Mouse (Mus musculus): ENCODE results near the gene Atf6. TPM values are rescaled to one million over a fixed set of nuclear protein-coding genes. Genes with fewer than 3 reads are reported as not detected.

Atf6 gene
- total RNA-seq, 2 experiments from 2014 or later = 17.0 to 17.7 TPM

DNA sequence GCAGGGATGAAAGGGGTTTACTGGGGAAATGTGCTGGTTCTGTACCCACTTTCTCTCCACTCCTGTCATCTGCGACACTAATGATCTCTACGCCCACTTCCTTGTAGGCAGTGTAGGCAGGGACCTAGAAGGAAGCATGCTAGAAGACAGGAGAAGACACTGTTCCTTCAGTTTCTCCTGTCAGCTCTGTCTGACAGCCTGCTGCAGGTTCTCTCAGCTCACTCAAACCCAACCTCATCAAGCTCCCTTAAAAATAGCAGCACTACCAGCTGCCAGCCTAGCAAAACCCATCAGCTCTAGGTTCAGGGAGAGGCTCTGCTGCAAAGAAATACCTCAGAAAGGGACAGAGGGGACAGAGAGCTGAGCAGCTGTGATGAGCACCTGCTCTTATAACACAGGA lies 17.6 kb downstream of the Atf6 start:
- no peak for DNase-seq (ENCODE audit: low spot score)

DNA sequence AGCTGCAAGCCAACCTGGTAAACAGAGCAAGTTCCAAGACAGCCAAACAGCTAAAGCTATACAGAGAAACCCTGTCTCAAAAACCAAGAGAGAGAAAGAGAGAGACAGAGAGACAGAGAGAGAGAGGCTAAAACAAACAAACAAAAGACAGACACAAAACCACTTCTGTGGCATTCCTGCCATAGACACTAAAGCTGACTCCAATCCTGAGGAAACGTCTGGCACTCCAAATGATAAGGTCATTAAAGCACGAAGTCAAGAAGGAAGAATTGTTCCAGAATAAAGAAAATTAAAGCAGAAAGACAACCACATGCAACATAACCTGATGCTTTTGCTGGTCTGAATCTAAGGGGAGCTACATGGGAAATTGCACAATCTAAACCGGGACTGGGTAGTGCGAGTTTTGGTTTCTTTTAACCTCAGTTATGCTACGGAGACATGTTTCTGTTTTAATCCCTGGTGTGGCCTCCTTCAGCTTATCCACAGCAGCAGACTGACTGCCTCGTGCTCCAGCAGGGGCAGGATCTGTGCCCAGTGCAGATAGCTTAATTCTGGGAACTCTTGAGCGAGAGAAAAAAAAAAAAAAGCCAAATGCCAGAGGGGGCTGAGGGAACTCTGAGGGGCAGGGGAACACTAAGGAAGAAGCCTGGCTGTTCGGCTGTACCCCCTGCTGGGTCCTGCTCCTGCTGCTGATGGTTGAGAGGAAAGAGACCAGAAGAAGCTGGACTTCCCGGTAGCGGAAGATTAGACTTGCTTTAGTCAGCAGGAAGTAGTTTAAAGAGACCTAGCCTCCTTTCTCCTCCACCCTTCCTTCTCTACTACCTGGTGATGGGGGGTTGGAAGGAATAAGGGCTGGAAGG lies 21.9 kb downstream of the Atf6 start:
- no peak for DNase-seq (ENCODE audit: low spot score)

DNA sequence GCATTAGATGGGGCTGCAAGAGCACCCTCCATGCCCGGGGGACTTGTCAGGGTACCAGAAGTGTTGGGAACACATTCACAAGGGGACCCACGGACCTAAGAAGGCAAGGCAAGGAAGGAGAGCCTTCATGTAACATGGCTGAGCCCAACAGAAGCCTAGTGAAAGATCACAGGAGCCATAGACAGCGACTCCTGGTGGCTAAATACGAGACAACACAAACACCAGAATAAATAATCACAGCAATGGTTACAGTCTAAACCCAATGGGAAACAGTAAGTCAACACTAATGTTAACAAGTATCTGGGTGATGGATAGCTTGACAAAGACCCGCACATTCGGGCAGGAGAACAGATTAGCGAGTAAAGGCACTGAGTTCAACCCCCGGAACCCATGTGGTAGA lies 23.2 kb downstream of the Atf6 start:
- no peak for DNase-seq (ENCODE audit: low spot score)

DNA sequence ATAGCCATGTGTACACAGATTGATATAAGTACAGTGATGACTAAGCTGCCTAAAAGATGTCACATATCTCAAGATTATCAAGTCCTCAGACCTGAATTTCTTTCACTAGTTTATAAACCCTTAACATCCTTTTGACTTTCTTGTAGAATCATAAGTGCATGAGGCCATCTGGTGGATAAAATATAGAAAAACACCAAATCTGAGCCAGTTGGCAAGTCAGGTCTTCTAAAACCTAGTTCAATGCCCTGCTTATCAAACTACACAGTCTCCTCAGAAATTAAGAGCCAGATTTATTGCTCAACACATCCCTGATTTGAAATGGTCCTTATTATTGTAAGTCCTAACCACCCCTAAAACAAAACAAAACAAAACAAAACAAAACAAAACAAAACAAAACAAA lies 27.9 kb downstream of the Atf6 start:
- DNase-seq (ENCODE audit: low spot score) = peak; percentile 24

DNA sequence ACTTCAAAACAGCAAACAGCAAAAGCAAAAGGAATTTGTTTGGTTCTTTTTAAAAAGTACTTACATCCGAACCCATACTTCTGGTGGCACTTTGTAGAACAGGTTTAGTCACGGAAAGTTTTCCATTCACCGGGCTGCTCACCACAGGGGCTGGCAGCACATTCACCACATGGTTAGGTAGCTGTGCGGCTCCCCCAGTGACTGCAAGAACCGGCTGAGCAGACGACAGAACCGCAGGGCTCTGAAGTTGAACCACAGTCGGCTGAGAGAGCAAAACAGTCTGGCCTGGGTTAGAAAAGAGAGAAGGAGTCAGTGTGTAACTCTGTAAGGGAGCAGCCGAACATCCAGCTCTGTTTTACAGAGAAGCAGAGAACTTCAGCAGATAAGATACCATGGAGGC lies 32.8 kb downstream of the Atf6 start:
- no peak for DNase-seq (ENCODE audit: low spot score)

DNA sequence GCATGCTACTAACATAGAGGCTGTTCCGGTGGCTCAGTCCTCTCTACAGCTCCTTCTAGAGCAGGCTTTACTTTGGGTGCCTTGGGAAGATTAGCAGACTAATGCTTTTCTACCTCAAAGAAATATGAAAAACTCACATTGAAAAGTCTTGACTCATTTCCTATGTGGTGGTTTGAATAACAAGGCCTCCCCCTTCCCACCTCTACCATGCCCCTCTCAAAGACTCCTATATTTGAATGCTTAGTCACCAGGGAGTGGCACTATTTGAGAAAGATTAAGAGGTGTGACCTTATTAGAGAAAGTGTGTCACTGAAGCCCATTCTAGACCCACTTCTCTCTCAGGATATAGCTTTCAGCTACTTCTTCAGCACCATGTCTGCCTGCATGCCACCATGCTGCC lies 37.8 kb downstream of the Atf6 start:
- no peak for DNase-seq (ENCODE audit: low spot score)

DNA sequence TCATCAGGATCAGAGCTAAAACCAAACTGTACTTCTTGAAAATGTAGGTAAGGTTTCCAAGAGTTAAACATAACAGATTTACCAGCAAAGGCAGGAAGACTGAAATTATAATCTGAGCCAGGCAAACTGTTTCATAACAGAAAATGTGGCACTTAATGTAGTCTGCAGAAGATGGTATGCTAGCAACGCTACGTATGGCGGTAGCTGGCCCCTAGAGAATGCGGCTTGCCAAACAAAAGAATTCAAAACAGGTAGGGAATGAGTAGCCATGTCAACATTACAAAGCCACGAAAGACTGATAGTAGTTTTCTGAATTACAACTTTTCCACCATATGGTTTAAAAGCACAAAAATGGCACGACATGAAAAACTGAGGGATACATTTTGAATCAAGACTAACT lies 38.2 kb downstream of the Atf6 start:
- no peak for DNase-seq (ENCODE audit: low spot score)

DNA sequence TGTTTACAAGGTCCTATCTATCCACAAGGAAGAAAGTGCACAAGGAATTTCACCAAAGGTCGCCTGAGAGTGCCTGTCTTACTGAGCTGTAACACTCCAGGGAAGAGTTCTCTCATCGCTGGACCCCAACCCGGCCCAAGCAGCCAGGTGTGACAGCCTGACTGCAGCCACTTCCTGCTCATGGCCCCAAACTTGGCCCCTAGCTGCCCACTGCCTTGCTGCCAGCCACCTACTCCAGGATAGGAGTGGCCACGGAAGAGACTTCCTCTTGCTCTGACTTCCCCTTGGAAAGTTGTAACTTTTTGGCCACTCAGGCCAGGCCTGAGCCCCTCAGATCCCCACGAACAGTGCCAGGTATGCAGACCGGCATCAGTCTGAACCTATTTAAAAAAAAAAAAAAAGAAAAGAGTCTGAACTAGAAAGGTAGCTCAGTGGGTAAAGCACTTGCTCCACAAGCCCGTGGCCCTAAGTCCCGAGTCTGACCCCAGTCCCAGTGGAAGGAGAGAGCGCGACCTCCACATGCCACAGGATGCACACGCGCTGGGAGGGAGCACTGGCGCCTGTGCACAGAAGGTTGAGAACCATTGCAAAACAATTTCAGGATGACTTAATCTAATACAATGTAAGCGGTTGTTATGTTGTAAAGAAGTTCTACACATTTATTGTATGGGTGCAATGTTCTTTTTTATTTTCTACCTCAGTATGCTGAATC lies 47.3 kb downstream of the Atf6 start:
- no peak for DNase-seq (ENCODE audit: low spot score)

DNA sequence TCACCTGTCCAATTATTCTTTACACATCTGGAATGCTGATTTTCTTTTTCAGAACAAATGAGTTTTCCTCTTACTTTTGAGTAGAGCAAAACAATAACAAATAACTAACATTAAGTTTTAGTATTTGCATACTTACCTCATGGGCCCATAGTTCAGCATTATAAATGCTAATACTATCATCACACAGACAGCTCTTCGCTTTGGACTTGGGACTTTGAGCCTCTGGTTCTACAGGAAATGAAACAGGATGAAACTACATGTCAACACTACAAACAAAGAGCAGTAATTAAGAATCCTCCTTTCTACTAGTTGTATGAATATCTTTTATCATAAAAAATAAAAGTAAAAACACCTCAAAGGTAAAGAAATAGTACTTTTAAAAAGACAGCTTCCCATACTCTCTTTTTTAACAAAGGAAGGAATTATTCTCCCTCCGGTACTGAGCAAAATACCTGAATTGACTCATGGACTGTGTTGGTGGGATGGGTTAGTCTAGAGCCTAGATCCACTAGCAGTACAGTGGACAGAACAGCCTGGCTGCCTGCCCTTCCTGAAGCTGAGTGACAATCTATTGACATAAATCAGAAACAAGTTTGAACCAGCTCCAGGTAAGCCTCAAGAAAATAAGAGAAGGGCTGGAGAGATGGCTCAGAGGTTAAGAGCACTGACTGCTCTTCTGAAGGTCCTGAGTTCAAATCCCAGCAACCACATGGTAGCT lies 52.1 kb downstream of the Atf6 start:
- DNase-seq (ENCODE audit: low spot score) = no peak

DNA sequence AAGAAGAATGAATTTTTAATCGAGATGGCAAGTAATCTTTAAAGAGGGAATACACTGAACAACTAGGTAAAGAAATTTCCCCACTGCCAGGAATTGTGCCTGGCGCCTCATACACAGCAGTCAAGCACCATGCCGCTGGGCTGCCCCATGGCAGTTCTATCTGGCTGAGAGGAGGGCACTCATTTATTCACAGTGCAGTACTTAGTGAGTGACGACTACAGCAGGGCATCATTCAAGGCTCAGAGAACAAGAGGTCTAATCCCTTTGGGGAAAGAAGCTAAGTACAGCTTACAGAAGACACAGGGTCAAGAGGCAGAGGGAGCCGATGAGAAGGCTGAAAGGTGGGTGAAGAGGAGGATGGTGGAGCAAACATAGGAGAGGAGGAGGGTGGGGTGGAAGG lies 54.7 kb downstream of the Atf6 start:
- DNase-seq (ENCODE audit: low spot score) = no peak

DNA sequence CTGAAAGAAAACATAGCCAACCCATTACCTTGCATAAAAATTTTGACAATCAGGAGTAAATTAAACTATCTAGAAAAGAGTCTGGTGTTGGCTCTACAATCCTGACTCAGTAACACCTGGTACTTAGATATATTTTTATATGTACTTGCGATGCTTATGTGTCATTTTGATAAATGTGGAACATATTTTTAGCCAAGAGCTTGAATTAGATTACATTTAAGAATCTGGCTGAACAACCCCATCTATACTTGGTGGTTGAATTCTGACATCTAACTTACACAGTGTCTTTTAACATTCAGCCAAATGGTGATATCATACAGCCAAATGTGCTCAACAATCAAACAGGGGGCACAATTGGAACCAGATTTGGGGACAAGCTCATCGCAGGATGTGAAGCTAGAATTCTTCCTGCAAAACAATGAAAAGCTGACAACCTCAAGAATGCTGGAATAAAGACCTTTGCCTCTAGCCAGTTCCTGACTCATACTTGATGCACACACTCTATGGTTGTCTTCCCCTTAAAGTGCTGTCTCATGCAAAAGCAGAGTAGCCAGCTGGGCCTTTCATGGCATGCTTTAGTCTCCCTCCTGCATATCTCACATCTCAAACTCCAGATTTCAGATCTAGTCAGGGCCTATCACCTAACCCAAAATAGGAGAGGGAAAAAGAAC lies 59.8 kb downstream of the Atf6 start:
- no peak for DNase-seq (ENCODE audit: low spot score)

DNA sequence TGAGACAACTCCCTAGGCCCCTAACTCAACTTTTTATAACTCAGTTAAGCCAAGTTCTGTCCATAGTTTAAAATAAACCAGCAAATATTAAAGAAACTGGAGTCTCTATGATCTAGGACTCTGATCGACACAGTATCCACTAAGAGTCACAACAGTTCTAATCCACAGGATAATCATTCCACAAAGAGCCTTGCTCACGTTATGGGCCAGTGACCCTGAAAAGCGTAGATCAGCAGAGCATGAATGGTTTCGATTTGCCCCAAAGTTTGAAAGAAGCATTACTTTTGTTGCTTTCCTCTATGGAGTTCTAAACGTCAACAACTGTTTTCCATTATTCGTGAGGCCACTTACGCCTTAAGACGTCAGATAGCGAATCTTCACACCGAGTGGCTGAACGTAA lies 62.9 kb downstream of the Atf6 start:
- no peak for DNase-seq (ENCODE audit: low spot score)

DNA sequence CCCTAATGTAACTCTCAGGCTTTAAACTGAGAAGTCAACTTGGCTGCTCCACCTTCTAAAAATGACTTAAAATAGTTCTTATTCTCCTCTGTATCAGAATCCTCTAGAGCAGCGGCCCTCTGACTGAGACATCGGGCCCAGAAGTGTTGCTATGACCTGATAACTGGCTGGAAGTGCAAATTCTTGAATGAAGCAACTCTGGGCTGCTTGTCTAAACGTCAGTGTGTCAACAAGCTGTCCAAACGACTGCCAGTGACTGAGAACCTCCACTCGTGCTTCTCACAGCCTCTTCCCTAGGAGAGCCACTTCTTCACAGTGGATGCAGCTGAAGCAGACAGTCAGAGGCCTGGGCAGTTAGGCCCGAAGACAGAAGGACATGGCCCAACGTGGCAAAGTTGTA lies 64.9 kb downstream of the Atf6 start:
- no peak for DNase-seq (ENCODE audit: low spot score)

DNA sequence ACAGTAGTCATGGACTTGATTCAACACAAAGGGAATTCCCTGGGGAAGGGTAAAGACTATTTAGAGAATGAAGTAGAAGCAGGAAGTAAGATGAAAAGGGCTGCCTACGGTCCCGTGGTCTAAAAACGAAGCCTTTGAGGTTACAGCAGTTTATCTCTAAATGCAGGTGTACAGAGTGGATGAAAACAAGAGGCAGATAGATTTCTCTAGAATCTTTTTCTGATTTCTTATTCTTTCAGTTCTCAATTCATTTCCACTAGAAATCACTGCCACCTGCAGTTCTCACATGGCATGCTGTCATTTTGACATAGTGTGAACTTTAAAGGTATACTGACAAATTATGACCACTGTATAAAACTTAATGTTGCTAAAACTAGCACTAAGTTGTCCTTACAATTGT lies 66.9 kb downstream of the Atf6 start:
- no peak for DNase-seq (ENCODE audit: low spot score)

DNA sequence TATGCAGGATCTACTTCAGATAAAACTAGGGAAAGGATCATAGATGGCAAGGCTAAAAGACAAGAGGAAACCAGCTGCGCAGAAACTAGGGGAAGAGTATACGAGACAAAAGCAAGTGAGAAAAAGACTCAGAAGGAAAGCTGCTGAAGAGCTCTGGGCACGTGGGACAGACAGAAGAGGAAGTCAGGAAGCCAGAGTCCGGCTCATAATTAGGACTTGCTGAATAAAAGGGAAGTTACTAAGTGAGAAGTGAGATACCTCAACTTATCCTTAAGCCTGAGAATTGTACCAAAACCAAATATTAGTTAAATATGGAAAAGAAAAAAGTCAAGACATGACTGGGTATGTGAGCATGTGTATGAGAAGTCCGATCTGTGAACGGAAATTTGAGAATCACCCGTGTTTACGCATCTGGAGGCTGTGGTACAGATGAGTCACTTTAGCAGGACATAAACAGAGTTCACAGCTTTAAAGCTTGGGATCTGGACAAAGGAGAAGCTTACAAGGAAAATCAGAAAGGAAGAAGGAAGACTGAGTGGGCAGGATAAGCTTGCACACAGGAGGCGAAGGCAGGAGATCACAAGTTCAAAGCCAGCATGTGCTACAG lies 71.7 kb downstream of the Atf6 start:
- DNase-seq (ENCODE audit: low spot score) = no peak

DNA sequence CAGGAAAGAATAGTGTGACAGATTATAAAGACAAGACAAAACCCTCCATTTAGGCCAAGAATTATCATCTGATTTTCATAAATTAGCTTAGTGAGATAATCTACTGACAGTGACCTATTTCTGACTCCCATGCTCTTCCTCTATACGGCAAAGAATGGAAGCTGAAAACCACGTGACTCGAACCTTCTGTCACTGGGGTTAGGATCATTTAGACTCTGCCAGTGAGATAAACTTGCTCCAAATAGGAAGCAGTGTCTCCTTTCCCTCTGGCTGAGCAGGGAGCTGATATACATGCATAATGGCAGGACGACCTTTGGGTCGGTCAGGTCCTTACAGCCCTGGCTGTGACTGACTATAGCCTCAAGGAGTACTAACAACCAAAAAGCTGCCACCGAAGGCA lies 76.0 kb downstream of the Atf6 start:
- DNase-seq (ENCODE audit: low spot score) = no peak

DNA sequence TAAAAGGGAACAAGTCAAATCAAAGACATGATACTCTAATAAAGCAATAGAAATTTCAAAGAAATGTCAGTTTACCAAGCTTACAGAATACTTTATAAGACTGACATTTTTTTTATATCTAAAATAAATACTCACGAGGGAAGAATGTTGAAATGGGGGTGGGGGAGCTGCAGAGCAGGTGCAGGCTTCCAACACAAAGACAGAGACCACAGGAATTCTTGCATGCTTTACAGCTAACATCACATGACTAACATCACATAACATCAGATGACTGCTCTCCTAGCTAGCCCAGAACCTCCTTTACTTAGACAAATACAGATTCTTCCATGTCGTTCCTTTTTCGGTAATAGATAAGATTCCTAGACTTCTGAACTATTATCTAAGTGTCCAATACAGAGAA lies 76.6 kb downstream of the Atf6 start:
- DNase-seq (ENCODE audit: low spot score) = no peak

DNA sequence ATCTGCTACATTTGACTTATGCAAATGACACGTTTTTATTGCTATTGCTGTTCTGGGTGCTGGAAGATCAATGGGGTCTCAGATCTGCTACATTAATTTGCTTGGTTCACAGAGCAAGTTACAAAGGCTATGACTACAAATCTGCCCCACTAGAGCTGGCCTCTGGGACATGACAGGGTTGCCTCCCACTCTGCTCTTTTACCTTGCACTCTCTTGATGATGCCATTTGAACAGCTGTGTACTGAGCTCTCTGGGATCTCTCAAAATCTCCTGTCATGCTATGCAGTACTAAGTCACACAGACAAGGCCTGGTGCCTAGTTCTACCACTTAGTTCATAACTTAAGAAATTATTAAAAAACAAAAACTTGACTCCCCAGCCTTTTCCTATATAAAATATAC lies 79.9 kb downstream of the Atf6 start:
- no peak for DNase-seq (ENCODE audit: low spot score)

DNA sequence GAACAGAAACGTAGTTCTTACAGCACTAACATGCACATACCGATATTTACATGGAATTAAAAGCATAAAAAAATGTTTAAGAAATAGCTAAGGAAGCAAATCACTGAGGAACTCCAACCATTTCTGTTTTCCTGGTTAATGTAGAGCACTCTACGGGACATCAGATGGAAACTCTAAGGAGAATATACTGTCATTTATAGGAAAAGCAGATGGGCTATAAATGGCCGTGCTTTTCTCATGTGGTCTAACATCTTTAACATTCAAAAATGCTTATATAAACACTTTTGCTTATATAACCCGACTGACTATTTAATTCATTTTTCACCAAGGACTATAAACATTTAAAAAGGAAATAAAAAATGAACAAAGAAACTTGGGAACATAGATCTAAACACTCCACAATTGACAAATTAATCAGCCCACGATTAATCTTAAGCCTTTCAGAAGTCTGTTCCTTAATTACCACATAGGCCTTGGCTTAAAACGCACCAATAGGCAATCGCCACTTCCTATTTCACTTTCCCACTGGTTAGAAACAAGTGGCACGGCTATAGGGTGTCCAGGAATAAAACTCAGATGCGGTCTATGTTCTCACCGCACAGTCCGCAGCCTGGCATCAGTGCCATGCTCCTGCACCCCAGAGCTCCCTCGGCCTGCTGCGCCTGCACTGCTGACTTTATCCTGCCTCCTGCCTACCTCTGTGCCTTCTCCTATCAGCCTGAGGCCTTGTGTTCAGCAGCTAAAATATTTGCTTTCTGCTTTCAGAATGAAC lies 80.8 kb downstream of the Atf6 start:
- no peak for DNase-seq (ENCODE audit: low spot score)

DNA sequence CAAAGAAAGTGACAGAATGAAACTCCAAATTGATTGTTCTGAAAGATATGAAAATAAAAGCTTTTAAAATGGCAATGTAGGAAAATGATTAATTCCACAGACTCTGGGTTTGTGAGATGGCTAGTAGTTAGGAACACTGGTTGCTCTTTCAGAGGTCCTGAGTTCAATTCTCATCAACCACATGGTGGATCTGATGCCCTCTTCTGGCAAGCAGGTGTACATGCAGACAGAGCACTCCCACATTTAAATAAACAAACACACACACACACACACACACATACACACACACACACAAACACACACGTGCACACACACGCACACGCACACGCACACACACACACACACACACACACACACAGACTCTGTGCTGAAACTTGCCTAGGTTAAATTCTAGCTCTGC lies 89.9 kb downstream of the Atf6 start:
- DNase-seq (ENCODE audit: low spot score) = no peak

DNA sequence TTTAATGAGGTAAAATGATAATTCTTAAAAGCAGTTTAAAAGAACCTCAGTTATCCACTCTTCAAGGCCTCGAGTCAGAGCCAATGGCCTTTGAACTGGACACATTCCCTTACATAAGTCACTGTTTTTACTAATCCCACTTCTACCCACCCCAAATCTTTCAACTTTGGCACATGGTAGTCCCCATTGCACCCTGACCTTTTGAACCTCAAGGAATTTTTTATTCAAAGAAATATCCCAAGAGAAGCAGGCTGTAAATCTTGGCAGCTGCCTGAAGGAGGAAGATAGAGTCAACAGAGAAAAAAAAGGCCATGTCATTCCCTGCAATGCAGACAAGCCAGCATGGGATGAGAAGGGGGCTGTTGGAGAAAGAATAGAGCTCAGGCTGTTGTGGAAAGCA lies 93.1 kb downstream of the Atf6 start:
- no peak for DNase-seq (ENCODE audit: low spot score)
